Mouse (Mus musculus) limb, embryonic 12.5 days (tissue): ENCODE results near the gene Bcl2l14. TPM values are rescaled to one million over a fixed set of nuclear protein-coding genes. Genes with fewer than 3 reads are reported as not detected.

Experiments used
- ATAC-seq: fragments of 200-750 bp; cut with Nextera tagmentation; 2 replicates; pipeline ENCODE4 v1.8.0; 2017; ENCODE audit warnings: low read depth, moderate TSS enrichment; ENCODE audit not compliant: insufficient number of reproducible peaks, insufficient read depth, low FRiP score, low TSS enrichment
- H3K27ac ChIP-seq: fragments of 300-500 bp; sonication (generic); 2 replicates; pipeline ENCODE4 v1.5.1; 2016; ENCODE audit warnings: mild to moderate bottlenecking, moderate library complexity
- H3K27me3 ChIP-seq: fragments of 300-500 bp; sonication (generic); 2 replicates; pipeline ENCODE4 v1.6.1; 2016; ENCODE audit warnings: mild to moderate bottlenecking, moderate library complexity
- H3K36me3 ChIP-seq: fragments of 300-500 bp; sonication (generic); 2 replicates; pipeline ENCODE4 v1.6.1; 2016; ENCODE audit warnings: mild to moderate bottlenecking, moderate library complexity
- H3K4me1 ChIP-seq: fragments of 300-500 bp; sonication (generic); replicated peaks from 2 replicates; pipeline ENCODE4 v1.6.1; 2016
- H3K4me2 ChIP-seq: fragments of 300-500 bp; sonication (generic); 2 replicates; pipeline ENCODE4 v1.6.1; 2016; ENCODE audit warnings: mild to moderate bottlenecking, moderate library complexity
- H3K4me3 ChIP-seq: fragments of 300-500 bp; sonication (generic); replicated peaks from 2 replicates; pipeline ENCODE4 v1.5.1; 2016; ENCODE audit warnings: mild to moderate bottlenecking
- H3K9ac ChIP-seq: fragments of 300-500 bp; sonication (generic); replicated peaks from 2 replicates; pipeline ENCODE4 v1.6.1; 2016; ENCODE audit warnings: mild to moderate bottlenecking, moderate library complexity
- H3K9me3 ChIP-seq: fragments of 300-500 bp; sonication (generic); 2 replicates; pipeline ENCODE4 v1.6.1; 2016; ENCODE audit warnings: mild to moderate bottlenecking, moderate library complexity
- WGBS: fragments of 180-500 bp; shearing (Covaris S2); methylation state at CpG from one replicate; pipeline ENCODE4 v1.1.7; 2016; 5-methylcytosine and 5-hydroxymethylcytosine counted together
- polyA plus RNA-seq: library from polyadenylated mRNA; unstranded; fragments of >200 nt; fragmentation: Nextera tagmentation; extraction: Ambion mirVana; gene quantifications from 2 replicates; pipeline ENCODE4 v1.2.1, GENCODE M21; 2016

The Bcl2l14 gene
- polyA plus RNA-seq, 1 experiment from 2014 or later: 0.69 TPM

GRCm38 (mm10) chr6:134431583-134431982 lies 35.5 kb downstream of the Bcl2l14 start:
- Histone ChIP-seq H3K36me3 (no peaks in the 10 kb centered on the region), H3K4me1 (peaks cover 28% of the 10 kb centered on the region), H3K9me3 (no peaks in the 10 kb centered on the region), H3K27me3 (no peaks in the 10 kb centered on the region), H3K4me2 (no peak overlapping the region), H3K4me3 (no peak overlapping the region), H3K27ac (no peak overlapping the region), H3K9ac (no peak overlapping the region)
- 74% methylated on average over 4 of the region's 4 CpGs for WGBS
- ATAC-seq: no peak

GRCm38 (mm10) chr6:134433281-134433680 lies 37.2 kb downstream of the Bcl2l14 start:
- no peak overlapping the region for H3K4me2 ChIP-seq
- no peak overlapping the region for H3K27ac ChIP-seq
- H3K4me1 ChIP-seq: peaks cover 35% of the 10 kb centered on the region
- no peak overlapping the region for H3K4me3 ChIP-seq
- H3K36me3 ChIP-seq: no peaks in the 10 kb centered on the region
- no peak overlapping the region for H3K9ac ChIP-seq
- no peaks in the 10 kb centered on the region for H3K9me3 ChIP-seq
- ATAC-seq: no peak
- no peaks in the 10 kb centered on the region for H3K27me3 ChIP-seq
- 83% methylated on average over 3 of the region's 3 CpGs for WGBS

GRCm38 (mm10) chr6:134434044-134434443 lies 37.9 kb downstream of the Bcl2l14 start:
- Histone ChIP-seq H3K9ac (no peak overlapping the region), H3K4me1 (peaks cover 37% of the 10 kb centered on the region), H3K4me2 (no peak overlapping the region), H3K36me3 (no peaks in the 10 kb centered on the region), H3K27ac (no peak overlapping the region), H3K27me3 (no peaks in the 10 kb centered on the region), H3K9me3 (no peaks in the 10 kb centered on the region), H3K4me3 (no peak overlapping the region)
- 70% methylated on average over 6 of the region's 6 CpGs for WGBS
- ATAC-seq: no peak

GRCm38 (mm10) chr6:134434866-134435390 lies 38.8 kb downstream of the Bcl2l14 start:
- no peak overlapping the region for H3K9ac ChIP-seq
- H3K36me3 ChIP-seq: no peaks in the 10 kb centered on the region
- H3K27ac ChIP-seq: no peak overlapping the region
- H3K9me3 ChIP-seq: no peaks in the 10 kb centered on the region
- no peak overlapping the region for H3K4me2 ChIP-seq
- no peak for ATAC-seq
- H3K27me3 ChIP-seq: no peaks in the 10 kb centered on the region
- 66% methylated on average over 9 of the region's 9 CpGs for WGBS
- H3K4me1 ChIP-seq: peaks cover 41% of the 10 kb centered on the region
- H3K4me3 ChIP-seq: no peak overlapping the region

GRCm38 (mm10) chr6:134436955-134437354 lies 40.8 kb downstream of the Bcl2l14 start:
- Histone ChIP-seq H3K27me3 (no peaks in the 10 kb centered on the region), H3K9ac (no peak overlapping the region), H3K4me1 (peaks cover 45% of the 10 kb centered on the region), H3K27ac (no peak overlapping the region), H3K9me3 (no peaks in the 10 kb centered on the region), H3K36me3 (no peaks in the 10 kb centered on the region), H3K4me3 (no peak overlapping the region), H3K4me2 (no peak overlapping the region)
- no peak for ATAC-seq
- WGBS: 72% methylated on average over 5 of the region's 5 CpGs

GRCm38 (mm10) chr6:134439401-134440021 lies 43.4 kb downstream of the Bcl2l14 start:
- no peaks in the 10 kb centered on the region for H3K27me3 ChIP-seq
- peak overlapping the region; percentile 60 for H3K4me2 ChIP-seq
- no peaks in the 10 kb centered on the region for H3K9me3 ChIP-seq
- peak overlapping the region; percentile 95 for H3K27ac ChIP-seq
- peak overlapping the region; percentile 37; the same call in 1 of the 2 replicates for H3K9ac ChIP-seq
- H3K4me1 ChIP-seq: peaks cover 39% of the 10 kb centered on the region
- peak overlapping the region; percentile 27 for H3K4me3 ChIP-seq
- ATAC-seq: peak; percentile 88
- no peaks in the 10 kb centered on the region for H3K36me3 ChIP-seq
- WGBS: 7% methylated on average over 23 of the region's 23 CpGs

GRCm38 (mm10) chr6:134440023-134440422 lies 43.9 kb downstream of the Bcl2l14 start:
- Histone ChIP-seq H3K4me2 (peak overlapping the region; percentile 60), H3K4me1 (peaks cover 37% of the 10 kb centered on the region), H3K36me3 (peaks cover 4% of the 10 kb centered on the region), H3K4me3 (peak overlapping the region; percentile 27), H3K27me3 (no peaks in the 10 kb centered on the region), H3K9ac (peak overlapping the region; percentile 37; the same call in 1 of the 2 replicates), H3K9me3 (no peaks in the 10 kb centered on the region), H3K27ac (peak overlapping the region; percentile 95)
- peak; percentile 72 for ATAC-seq
- 10% methylated on average over 10 of the region's 10 CpGs for WGBS

- H3K4me2 ChIP-seq: no peak overlapping the region
- no peaks in the 10 kb centered on the region for H3K9me3 ChIP-seq
- H3K9ac ChIP-seq: no peak overlapping the region
- H3K27me3 ChIP-seq: no peaks in the 10 kb centered on the region
- peaks cover 37% of the 10 kb centered on the region for H3K4me1 ChIP-seq
- H3K36me3 ChIP-seq: peaks cover 16% of the 10 kb centered on the region
- no peak overlapping the region for H3K27ac ChIP-seq
- no peak overlapping the region for H3K4me3 ChIP-seq
- no peak for ATAC-seq
- WGBS: 94% methylated on average over 3 of the region's 3 CpGs
Observed at GRCm38 (mm10) chr6:134441716-134442115, 45.6 kb downstream of the Bcl2l14 start.

GRCm38 (mm10) chr6:134442219-134442618 lies 46.1 kb downstream of the Bcl2l14 start:
- H3K9me3 ChIP-seq: no peaks in the 10 kb centered on the region
- H3K9ac ChIP-seq: no peak overlapping the region
- peaks cover 16% of the 10 kb centered on the region for H3K36me3 ChIP-seq
- H3K4me1 ChIP-seq: peaks cover 33% of the 10 kb centered on the region
- no peak overlapping the region for H3K4me2 ChIP-seq
- no peaks in the 10 kb centered on the region for H3K27me3 ChIP-seq
- 91% methylated on average over 5 of the region's 5 CpGs for WGBS
- H3K27ac ChIP-seq: no peak overlapping the region
- no peak for ATAC-seq
- no peak overlapping the region for H3K4me3 ChIP-seq

- 80% methylated on average over 9 of the region's 9 CpGs for WGBS
- Histone ChIP-seq H3K9me3 (no peaks in the 10 kb centered on the region), H3K27me3 (no peaks in the 10 kb centered on the region), H3K4me2 (no peak overlapping the region), H3K27ac (no peak overlapping the region), H3K4me3 (no peak overlapping the region), H3K36me3 (peaks cover 16% of the 10 kb centered on the region), H3K4me1 (peaks cover 27% of the 10 kb centered on the region), H3K9ac (no peak overlapping the region)
- ATAC-seq: no peak
Observed at GRCm38 (mm10) chr6:134443198-134443904, 47.2 kb downstream of the Bcl2l14 start.

GRCm38 (mm10) chr6:134443925-134444324 lies 47.8 kb downstream of the Bcl2l14 start:
- no peak overlapping the region for H3K4me2 ChIP-seq
- 89% methylated on average over 5 of the region's 5 CpGs for WGBS
- no peak for ATAC-seq

More at GRCm38 (mm10) chr6:134443925-134444324, 47.8 kb downstream of the Bcl2l14 start:
- Histone ChIP-seq H3K9ac (no peak overlapping the region), H3K4me1 (peaks cover 21% of the 10 kb centered on the region), H3K27ac (no peak overlapping the region), H3K36me3 (peaks cover 21% of the 10 kb centered on the region), H3K27me3 (no peaks in the 10 kb centered on the region), H3K9me3 (no peaks in the 10 kb centered on the region), H3K4me3 (no peak overlapping the region)
